Mouse (Mus musculus) MEL (cell line): ENCODE data around the gene Cnga1. TPM values are rescaled to one million over a fixed set of nuclear protein-coding genes. Genes with fewer than 3 reads are reported as not detected.

Experiments used
- DNase-seq: peaks from one replicate; pipeline ENCODE4 v3.0.0; 2011; ENCODE audit warnings: low read depth, low spot score
- H3K27ac ChIP-seq: 2 replicates; pipeline ENCODE4 v1.5.1; 2012; ENCODE audit warnings: low read depth, mild to moderate bottlenecking, control low read depth, low read length, moderate library complexity; ENCODE audit not compliant: control insufficient read depth
- H3K27me3 ChIP-seq, 2 experiments: fragments of 150-350 bp in 1 of 2; sonication (generic) in 1 of 2; 2 replicates each; pipeline ENCODE4 v1.6.1; 2012; ENCODE audit warnings: low read length in 2 of 2, mild to moderate bottlenecking in 2 of 2, improper control_type of control experiment in 1 of 2, moderate library complexity in 1 of 2; ENCODE audit not compliant: insufficient read depth in 2 of 2, control insufficient read depth in 1 of 2
- H3K36me3 ChIP-seq, 2 experiments: 2 replicates each; pipeline ENCODE4 v1.6.1; 2012 to 2014; ENCODE audit warnings: low read length in 2 of 2, improper control_type of control experiment in 1 of 2, inconsistent platforms in 1 of 2, mild to moderate bottlenecking in 1 of 2; ENCODE audit not compliant: insufficient read depth in 2 of 2, control insufficient read depth in 1 of 2
- H3K4me1 ChIP-seq, 2 experiments: fragments of 150-350 bp in 1 of 2; sonication (generic) in 1 of 2; 2 replicates each; pipeline ENCODE4 v1.6.1; 2012; ENCODE audit warnings: low read length in 2 of 2, improper control_type of control experiment in 1 of 2, mild to moderate bottlenecking in 1 of 2; ENCODE audit not compliant: insufficient read depth in 2 of 2, control insufficient read depth in 1 of 2
- H3K4me3 ChIP-seq, 2 experiments: fragments of 150-350 bp in 1 of 2; sonication (generic) in 1 of 2; 2 replicates each; pipeline ENCODE4 v1.5.1; 2012; ENCODE audit warnings: low read depth in 2 of 2, low read length in 2 of 2, mild to moderate bottlenecking in 2 of 2, moderate library complexity in 2 of 2, control low read depth in 1 of 2, improper control_type of control experiment in 1 of 2; ENCODE audit not compliant: control insufficient read depth in 1 of 2, insufficient read depth in 1 of 2
- H3K79me2 ChIP-seq: 2 replicates; pipeline ENCODE4 v1.6.1; 2012; ENCODE audit warnings: mild to moderate bottlenecking, low read length, moderate library complexity; ENCODE audit not compliant: control insufficient read depth, poor library complexity, insufficient read depth
- H3K9ac ChIP-seq: 2 replicates; pipeline ENCODE4 v1.6.1; 2012; ENCODE audit warnings: low read depth, mild to moderate bottlenecking, control low read depth, low read length, moderate library complexity; ENCODE audit not compliant: control insufficient read depth, poor library complexity, severe bottlenecking
- H3K9me3 ChIP-seq: fragments of 150-350 bp; sonication (generic); replicated peaks from 2 replicates; pipeline ENCODE4 v1.6.1; 2012; ENCODE audit warnings: mild to moderate bottlenecking, low read length, improper control_type of control experiment, moderate library complexity; ENCODE audit not compliant: insufficient read depth
- BHLHE40 ChIP-seq: IDR thresholded peaks from 2 replicates; pipeline ENCODE4 v1.6.1; 2012; ENCODE audit warnings: low read depth, mild to moderate bottlenecking, inconsistent platforms, low read length, improper control_type of control experiment, borderline replicate concordance
- CHD1 ChIP-seq: IDR thresholded peaks from 2 replicates; pipeline ENCODE4 v1.6.1; 2012; ENCODE audit warnings: low read depth, mild to moderate bottlenecking, inconsistent platforms, low read length, improper control_type of control experiment
- CHD2 ChIP-seq: IDR thresholded peaks from 2 replicates; pipeline ENCODE4 v1.6.1; 2011; ENCODE audit warnings: low read length, improper control_type of control experiment
- CTCF ChIP-seq, 3 experiments: IDR thresholded peaks in 2 of 3; conservative IDR thresholded peaks in 1 of 3; 2 replicates each; pipeline ENCODE4 v1.5.1; 2011 to 2012; ENCODE audit warnings: low read length in 3 of 3, low read depth in 2 of 3, mild to moderate bottlenecking in 2 of 3, improper control_type of control experiment in 1 of 3, inconsistent platforms in 1 of 3, mixed read lengths in 1 of 3, moderate library complexity in 1 of 3; ENCODE audit not compliant: control insufficient read depth in 1 of 3, insufficient read depth in 1 of 3, poor library complexity in 1 of 3, severe bottlenecking in 1 of 3
- E2F4 ChIP-seq: IDR thresholded peaks from 2 replicates; pipeline ENCODE4 v1.6.1; 2011; ENCODE audit warnings: low read depth, low read length, improper control_type of control experiment, borderline replicate concordance
- EP300 ChIP-seq, 2 experiments: IDR thresholded peaks; 2 replicates each; pipeline ENCODE4 v1.6.1; 2011; ENCODE audit warnings: improper control_type of control experiment in 2 of 2, low read length in 2 of 2, low read depth in 1 of 2, mild to moderate bottlenecking in 1 of 2
- ETS1 ChIP-seq: IDR thresholded peaks from 2 replicates; pipeline ENCODE4 v1.6.1; 2012; ENCODE audit warnings: low read depth, mild to moderate bottlenecking, inconsistent platforms, low read length, improper control_type of control experiment, moderate library complexity
- GABPA ChIP-seq: IDR thresholded peaks from 2 replicates; pipeline ENCODE4 v1.6.1; 2012; ENCODE audit warnings: low read depth, mild to moderate bottlenecking, inconsistent platforms, low read length, improper control_type of control experiment, moderate library complexity
- GATA1 ChIP-seq: IDR thresholded peaks from 2 replicates; pipeline ENCODE4 v1.6.1; 2011; ENCODE audit warnings: low read depth, low read length, improper control_type of control experiment
- HCFC1 ChIP-seq: IDR thresholded peaks from 2 replicates; pipeline ENCODE4 v1.6.1; 2012; ENCODE audit warnings: low read depth, mild to moderate bottlenecking, inconsistent platforms, low read length, improper control_type of control experiment, moderate library complexity
- JUND ChIP-seq: IDR thresholded peaks from 2 replicates; pipeline ENCODE4 v1.6.1; 2011; ENCODE audit warnings: low read depth, mild to moderate bottlenecking, improper control_type of control experiment, low read length
- KAT2A ChIP-seq: conservative IDR thresholded peaks from 2 replicates; pipeline ENCODE4 v1.6.1; 2012; ENCODE audit warnings: low read depth, low read length, improper control_type of control experiment, inconsistent platforms
- MAFK ChIP-seq: IDR thresholded peaks from 2 replicates; pipeline ENCODE4 v1.6.1; 2011; ENCODE audit warnings: low read depth, mild to moderate bottlenecking, low read length, improper control_type of control experiment, borderline replicate concordance
- MAX ChIP-seq: IDR thresholded peaks from 2 replicates; pipeline ENCODE4 v1.6.1; 2011; ENCODE audit warnings: low read length, improper control_type of control experiment
- MAZ ChIP-seq: IDR thresholded peaks from 2 replicates; pipeline ENCODE4 v1.6.1; 2012; ENCODE audit warnings: low read depth, mild to moderate bottlenecking, inconsistent platforms, low read length, improper control_type of control experiment
- MEF2A ChIP-seq: IDR thresholded peaks from 2 replicates; pipeline ENCODE4 v1.6.1; 2014; ENCODE audit warnings: low read depth, mild to moderate bottlenecking, inconsistent platforms, low read length, improper control_type of control experiment; ENCODE audit not compliant: poor library complexity, insufficient replicate concordance, severe bottlenecking; ENCODE audit errors: extremely low read depth
- MXI1 ChIP-seq: IDR thresholded peaks from 2 replicates; pipeline ENCODE4 v1.6.1; 2011; ENCODE audit warnings: mild to moderate bottlenecking, low read depth, low read length, improper control_type of control experiment
- MYB ChIP-seq: IDR thresholded peaks from 2 replicates; pipeline ENCODE4 v1.6.1; 2011; ENCODE audit warnings: mild to moderate bottlenecking, low read depth, low read length, improper control_type of control experiment
- MYC ChIP-seq: IDR thresholded peaks from 2 replicates; pipeline ENCODE4 v1.6.1; 2011; ENCODE audit warnings: low read depth, mild to moderate bottlenecking, low read length, improper control_type of control experiment, moderate library complexity
- NELFE ChIP-seq: IDR thresholded peaks from 2 replicates; pipeline ENCODE4 v1.6.1; 2011; ENCODE audit warnings: low read depth, low read length, improper control_type of control experiment
- NRF1 ChIP-seq: IDR thresholded peaks from 2 replicates; pipeline ENCODE4 v1.6.1; 2014; ENCODE audit warnings: low read depth, mild to moderate bottlenecking, inconsistent platforms, low read length, improper control_type of control experiment, moderate library complexity; ENCODE audit not compliant: poor library complexity, insufficient read depth, severe bottlenecking
- POLR2A ChIP-seq, 2 experiments: IDR thresholded peaks; 2 replicates each; pipeline ENCODE4 v1.6.1; 2011 to 2012; ENCODE audit warnings: low read length in 2 of 2, mild to moderate bottlenecking in 2 of 2, control low read depth in 1 of 2, improper control_type of control experiment in 1 of 2, low read depth in 1 of 2, moderate library complexity in 1 of 2; ENCODE audit not compliant: control insufficient read depth in 1 of 2, insufficient read depth in 1 of 2, poor library complexity in 1 of 2
- POLR2AphosphoS2 ChIP-seq: IDR thresholded peaks from 2 replicates; pipeline ENCODE4 v1.6.1; 2011; ENCODE audit warnings: low read length, improper control_type of control experiment
- POLR2AphosphoS5 ChIP-seq: IDR thresholded peaks from 2 replicates; pipeline ENCODE4 v1.6.1; 2012; ENCODE audit warnings: low read depth, borderline replicate concordance, mild to moderate bottlenecking, inconsistent platforms, low read length, moderate library complexity, mixed read lengths
- RAD21 ChIP-seq: IDR thresholded peaks from 2 replicates; pipeline ENCODE4 v1.6.1; 2011; ENCODE audit warnings: mild to moderate bottlenecking, low read depth, low read length, improper control_type of control experiment
- RCOR1 ChIP-seq: IDR thresholded peaks from 2 replicates; pipeline ENCODE4 v1.6.1; 2012; ENCODE audit warnings: low read depth, mild to moderate bottlenecking, inconsistent platforms, low read length, improper control_type of control experiment
- SIN3A ChIP-seq: IDR thresholded peaks from 2 replicates; pipeline ENCODE4 v1.6.1; 2012; ENCODE audit warnings: low read length, improper control_type of control experiment, inconsistent platforms
- SMC3 ChIP-seq: IDR thresholded peaks from 2 replicates; pipeline ENCODE4 v1.6.1; 2011; ENCODE audit warnings: low read depth, low read length, improper control_type of control experiment
- TAL1 ChIP-seq: IDR thresholded peaks from 2 replicates; pipeline ENCODE4 v1.6.1; 2012; ENCODE audit warnings: mild to moderate bottlenecking, inconsistent platforms, low read length, moderate library complexity, mixed read lengths
- TBP ChIP-seq: IDR thresholded peaks from 2 replicates; pipeline ENCODE4 v1.8.0; 2011; ENCODE audit warnings: low read depth, low read length, improper control_type of control experiment
- TCF12 ChIP-seq: IDR thresholded peaks from 2 replicates; pipeline ENCODE4 v1.6.1; 2014; ENCODE audit warnings: low read depth, mild to moderate bottlenecking, inconsistent platforms, low read length, improper control_type of control experiment, moderate library complexity
- UBTF ChIP-seq: IDR thresholded peaks from 2 replicates; pipeline ENCODE4 v1.6.1; 2012; ENCODE audit warnings: low read depth, mild to moderate bottlenecking, inconsistent platforms, low read length, improper control_type of control experiment, moderate library complexity, borderline replicate concordance; ENCODE audit not compliant: insufficient read depth
- USF2 ChIP-seq, 2 experiments: IDR thresholded peaks; 2 replicates each; pipeline ENCODE4 v1.6.1; 2011 to 2012; ENCODE audit warnings: improper control_type of control experiment in 2 of 2, low read length in 2 of 2, borderline replicate concordance in 1 of 2, inconsistent platforms in 1 of 2, low read depth in 1 of 2, mild to moderate bottlenecking in 1 of 2; ENCODE audit not compliant: insufficient read depth in 1 of 2
- ZC3H11A ChIP-seq: IDR thresholded peaks from 2 replicates; pipeline ENCODE4 v1.6.1; 2012; ENCODE audit warnings: low read depth, mild to moderate bottlenecking, inconsistent platforms, low read length, improper control_type of control experiment
- ZKSCAN1 ChIP-seq: IDR thresholded peaks from 2 replicates; pipeline ENCODE4 v1.6.1; 2012; ENCODE audit warnings: low read depth, mild to moderate bottlenecking, inconsistent platforms, low read length, improper control_type of control experiment, moderate library complexity
- ZMIZ1 ChIP-seq: IDR thresholded peaks from 2 replicates; pipeline ENCODE4 v1.6.1; 2012; ENCODE audit warnings: low read depth, mild to moderate bottlenecking, inconsistent platforms, low read length, improper control_type of control experiment, moderate library complexity
- ZNF384 ChIP-seq: IDR thresholded peaks from 2 replicates; pipeline ENCODE4 v1.6.1; 2012; ENCODE audit warnings: low read depth, mild to moderate bottlenecking, inconsistent platforms, low read length, improper control_type of control experiment
- polyA plus RNA-seq, 2 experiments: library from polyadenylated mRNA; stranded (reverse) in 1 of 2; unstranded in 1 of 2; fragments of >175 nt in 1 of 2; fragments of >200 nt in 1 of 2; gene quantifications; 2 replicates each; pipeline versions ENCODE4 v1.2.1 to v1.2.4; 2012; ENCODE audit warnings: low replicate concordance in 2 of 2, low read depth in 1 of 2; ENCODE audit not compliant: insufficient read length in 2 of 2, insufficient read depth in 1 of 2, missing spikeins in 1 of 2
- total RNA-seq: library from RNA; depleted of rRNA; stranded (reverse); fragments of 300-350 nt; gene quantifications from 2 replicates; pipeline ENCODE4 v1.2.3, GENCODE M21; 2012

Cnga1 gene
- total and polyA plus RNA-seq, 3 experiments, result 0.04 TPM; not detected in 2

DNA sequence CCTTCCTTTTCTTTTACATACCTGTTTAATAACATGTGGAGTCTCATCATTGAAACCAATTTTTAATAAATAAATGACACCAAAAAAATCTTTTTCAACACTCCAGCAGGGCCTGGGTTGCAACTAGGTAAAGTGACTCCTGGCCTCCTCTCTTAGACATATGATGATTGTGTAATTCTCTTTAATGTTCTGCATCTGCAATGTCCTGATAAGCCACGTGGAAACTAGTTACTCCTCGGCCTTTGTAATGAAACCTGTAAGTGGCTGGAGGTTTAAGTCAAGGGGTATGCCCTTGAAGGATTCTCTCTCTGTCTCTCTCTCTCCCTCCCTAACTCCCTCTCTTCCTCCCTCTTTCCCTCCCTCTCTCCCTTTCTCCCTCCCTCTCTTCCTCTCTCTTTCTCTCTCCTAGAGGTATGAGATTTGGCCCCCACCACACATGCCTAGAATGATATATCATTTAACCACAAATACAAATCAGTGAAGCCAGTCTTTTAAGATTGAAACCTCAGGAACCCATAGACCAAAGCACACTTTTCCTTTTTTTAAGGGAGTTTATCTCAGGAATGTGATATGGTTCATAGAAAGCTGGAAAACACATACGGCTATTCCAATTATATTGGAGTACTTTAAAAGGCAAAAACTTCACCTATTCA is 83.0 kb downstream of the Cnga1 start:
- no peak overlapping the region for H3K4me3 ChIP-seq
- peaks cover 4 to 11% of the 10 kb centered on the region in 2 experiments for H3K4me1 ChIP-seq
- H3K79me2 ChIP-seq, result peaks cover 11% of the 10 kb centered on the region
- H3K27me3 ChIP-seq, result no peaks in the 10 kb centered on the region
- no peak overlapping the region for H3K27ac ChIP-seq
- no peaks in the 10 kb centered on the region for H3K9me3 ChIP-seq
- H3K9ac ChIP-seq, result no peak overlapping the region
- DNase-seq, result peak; percentile 70
- H3K36me3 ChIP-seq, result peaks cover 0 to 29% of the 10 kb centered on the region in 2 experiments; a peak in 2 of 4 replicates
- TF ChIP-seq TAL1 (peak; percentile 72), JUND (no peak), POLR2AphosphoS2 (no peak), ZC3H11A (no peak), TBP (no peak), CHD2 (no peak), MYC (peak; percentile 66; the same call in 1 of the 2 replicates), BHLHE40 (no peak), CHD1 (no peak), E2F4 (no peak), POLR2A (IDR thresholded peaks at IDR 0.05; ENCODE audit: control insufficient read depth in 1 of 2, insufficient read depth in 1 of 2, low read depth in 1 of 2, low read length in 2 of 2, poor library complexity in 1 of 2) (no peak), MEF2A (no peak), MXI1 (peak; percentile 72), ZNF384 (no peak), GABPA (no peak), SMC3 (no peak), ZKSCAN1 (no peak), UBTF (no peak), MAZ (no peak), KAT2A (no peak), NELFE (no peak), SIN3A (no peak), POLR2AphosphoS5 (no peak), GATA1 (0 out of 2 replicates have a peak, but pooled peaks have one; percentile 31), ZMIZ1 (no peak), HCFC1 (no peak), ETS1 (no peak), TCF12 (peak; percentile 45; the same call in 1 of the 2 replicates), MAX (peak; percentile 75), MAFK (no peak), RCOR1 (peak; percentile 92), CTCF (IDR thresholded peaks at IDR 0.05 in 2 of 3, conservative IDR thresholded peaks at IDR 0.05 in 1 of 3; ENCODE audit: control insufficient read depth in 1 of 3, insufficient read depth in 1 of 3, low read depth in 2 of 3, low read length in 3 of 3, poor library complexity in 1 of 3, severe bottlenecking in 1 of 3) (no peak), USF2 (IDR thresholded peaks at IDR 0.05; ENCODE audit: borderline replicate concordance in 1 of 2, insufficient read depth in 1 of 2, low read depth in 1 of 2, low read length in 2 of 2) (no peak), NRF1 (no peak), RAD21 (no peak), EP300 (IDR thresholded peaks at IDR 0.05; ENCODE audit: low read depth in 1 of 2, low read length in 2 of 2) (peak; percentile 27 to 41; a peak in 2 of 4 replicates), MYB (no peak)
